Mouse (Mus musculus): ENCODE results near the gene Klhl26.
"Not testable (repeated sequence)": the region's sequence is repeated elsewhere in the genome, so short reads cannot be mapped to it uniquely, and the experiment has no call there.

Gene Klhl26

DNA sequence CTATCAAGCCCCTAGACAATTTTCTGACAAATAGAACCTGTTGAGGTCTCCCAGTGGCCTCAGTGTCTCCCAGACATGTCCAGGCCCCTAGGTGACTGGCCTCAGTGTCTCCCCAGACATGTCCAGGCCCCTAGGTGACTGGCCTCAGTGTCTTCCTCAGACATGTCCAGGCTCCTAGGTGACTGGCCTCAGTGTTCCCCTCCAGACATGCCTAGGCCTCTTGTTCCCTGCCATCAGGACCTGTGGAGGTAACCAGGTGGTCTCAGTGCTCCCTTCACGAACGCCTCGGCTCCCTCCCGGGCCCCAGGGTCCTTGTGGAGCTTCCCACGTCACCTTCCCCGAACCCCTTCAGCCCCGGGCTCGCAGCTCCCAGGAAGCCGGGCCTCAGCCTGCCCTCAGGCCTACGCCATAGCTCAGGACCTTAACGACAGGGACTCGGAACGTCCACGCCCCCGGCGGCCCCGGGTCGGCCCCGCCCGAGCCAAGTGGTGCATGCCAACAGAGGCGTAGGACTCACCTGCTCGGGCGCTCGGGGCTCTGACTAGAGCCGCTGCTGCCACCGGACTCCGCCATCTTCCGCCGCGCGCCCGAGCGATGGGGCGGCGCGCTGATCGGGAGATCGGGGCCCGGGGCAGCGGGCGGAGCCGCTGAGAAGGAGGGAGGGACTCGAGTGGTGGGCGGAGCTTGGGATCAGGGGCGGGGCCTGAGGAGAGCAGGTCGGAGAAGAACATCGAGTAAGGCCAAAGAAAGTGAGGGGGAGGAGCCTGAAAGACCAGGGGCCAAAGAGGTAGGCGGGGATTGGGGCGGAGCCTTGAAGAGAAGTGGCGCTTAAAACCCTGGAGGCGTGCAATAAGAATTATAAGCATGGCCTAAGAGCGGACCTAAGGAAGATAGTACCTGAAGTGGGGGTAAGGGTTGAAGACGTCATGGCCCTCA, at the start of gene Klhl26:
TSS of gene Klhl26 (minus strand) at position 636 of the 936 bp plus-strand sequence.
- DNase-seq (ENCODE audit: low spot score), result peak; percentile 98

DNA sequence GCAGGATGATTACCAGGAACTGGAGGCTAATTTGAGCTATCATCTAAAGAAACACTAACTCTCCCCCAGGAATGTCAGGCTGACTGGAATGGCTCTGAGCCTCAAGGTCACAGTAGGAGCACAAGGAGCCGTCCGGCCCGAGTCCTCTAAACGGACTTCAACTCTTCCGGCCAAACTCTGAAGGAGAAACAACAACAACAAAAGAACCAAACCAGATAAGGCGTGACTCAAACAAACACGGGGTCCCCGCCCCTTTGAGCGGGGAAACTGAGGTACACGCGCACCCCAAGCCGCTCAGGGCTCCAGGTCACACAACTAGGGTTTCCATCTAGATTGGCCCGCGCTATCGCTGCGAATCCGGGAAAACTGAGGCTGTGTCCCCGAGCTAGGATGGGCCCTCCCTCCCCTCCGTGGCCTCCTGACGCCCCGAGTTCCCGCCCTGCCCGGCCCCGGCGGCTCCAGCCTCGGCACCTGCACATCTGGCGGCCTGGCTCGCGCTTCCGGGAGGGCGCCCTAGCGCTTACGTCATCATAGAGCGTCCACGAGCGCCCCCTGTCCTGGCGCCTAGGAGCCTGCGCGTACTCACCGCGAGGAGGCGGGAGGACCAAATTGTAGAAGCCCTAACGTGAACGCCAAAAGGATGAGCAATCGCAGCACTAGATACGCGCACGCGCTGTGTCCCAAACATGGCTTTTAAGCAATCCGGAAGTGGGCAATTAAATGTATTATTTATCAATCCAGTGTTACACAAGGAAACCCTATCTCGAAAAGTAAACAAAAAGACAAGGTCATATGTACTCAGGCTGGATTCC, 46.0 kb upstream of the Klhl26 start:
- DNase-seq (ENCODE audit: low spot score), result peak; percentile 96

DNA sequence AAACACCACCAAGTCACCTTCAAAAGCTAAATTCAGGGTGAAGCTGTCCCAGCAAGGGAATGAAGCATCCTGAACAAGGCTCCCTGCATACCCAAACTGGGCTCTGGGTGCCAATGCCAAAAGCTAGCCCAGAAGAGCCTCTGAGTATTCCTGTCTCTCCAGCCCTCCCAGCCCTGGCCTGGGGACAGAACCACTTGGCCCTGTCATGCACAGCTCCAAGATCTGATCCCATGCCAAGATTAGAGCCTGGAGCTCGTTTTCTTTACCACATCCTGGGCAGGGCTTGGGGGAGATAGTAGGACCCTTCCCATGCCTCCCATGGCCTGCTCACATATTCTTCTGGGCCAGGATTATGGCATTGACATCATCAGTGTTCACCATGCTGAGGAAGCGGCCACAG, 42.8 kb upstream of the Klhl26 start:
- no peak for DNase-seq (ENCODE audit: low spot score)

DNA sequence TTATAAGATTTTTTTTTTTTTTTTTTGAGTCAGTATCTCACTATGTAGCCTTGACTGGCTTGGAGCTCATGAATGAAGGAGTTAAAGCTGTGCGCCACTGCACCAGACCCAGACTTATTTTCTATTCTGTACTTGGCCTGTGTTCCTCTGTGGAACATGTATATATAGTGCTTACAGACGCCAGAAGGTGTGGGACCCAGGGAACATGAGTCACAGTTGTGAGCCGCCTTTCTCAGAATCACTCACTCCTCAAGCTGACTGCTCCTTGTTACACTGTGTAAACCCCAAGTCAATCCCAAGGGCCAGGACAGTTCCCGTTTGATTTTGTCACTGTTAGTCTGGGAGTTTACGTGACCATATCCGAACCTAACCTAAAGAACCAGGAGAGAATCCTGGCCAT, 42.3 kb upstream of the Klhl26 start:
- no peak for DNase-seq (ENCODE audit: low spot score)

DNA sequence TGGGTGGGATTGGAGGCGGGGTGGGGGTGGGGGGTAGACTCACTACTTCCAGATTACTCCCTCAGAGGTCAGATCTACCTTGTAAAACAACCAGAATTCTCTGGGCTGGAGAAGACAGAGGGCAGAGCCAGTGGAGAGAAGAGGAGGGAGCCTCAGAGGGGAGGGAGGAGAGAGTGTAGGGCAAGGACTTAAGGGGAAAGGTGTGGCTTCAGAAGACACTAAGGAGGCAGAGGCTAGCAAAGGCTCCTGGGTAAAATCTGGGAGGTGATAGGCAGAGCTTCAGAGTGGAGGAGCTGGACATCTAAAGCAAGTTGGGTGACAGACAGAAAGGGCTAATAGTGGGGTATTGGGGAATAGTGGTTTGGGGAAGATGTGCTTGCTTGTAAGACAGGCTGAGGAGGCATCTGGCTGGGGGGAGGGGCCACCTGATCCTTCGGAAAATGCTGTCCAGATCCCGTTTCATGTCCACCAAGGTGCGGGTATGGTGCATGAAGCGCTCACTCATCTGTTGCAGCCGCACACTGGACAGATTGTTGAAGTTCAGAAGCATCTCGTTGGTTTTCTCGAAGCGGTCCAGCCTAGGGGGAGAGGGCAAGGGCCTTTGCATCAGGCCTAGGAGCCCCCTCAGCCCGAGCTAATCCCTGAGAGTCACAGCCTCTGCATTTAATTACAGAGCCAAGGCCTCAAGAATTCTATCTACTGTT, 41.3 kb upstream of the Klhl26 start:
- DNase-seq (ENCODE audit: low spot score), result no peak

DNA sequence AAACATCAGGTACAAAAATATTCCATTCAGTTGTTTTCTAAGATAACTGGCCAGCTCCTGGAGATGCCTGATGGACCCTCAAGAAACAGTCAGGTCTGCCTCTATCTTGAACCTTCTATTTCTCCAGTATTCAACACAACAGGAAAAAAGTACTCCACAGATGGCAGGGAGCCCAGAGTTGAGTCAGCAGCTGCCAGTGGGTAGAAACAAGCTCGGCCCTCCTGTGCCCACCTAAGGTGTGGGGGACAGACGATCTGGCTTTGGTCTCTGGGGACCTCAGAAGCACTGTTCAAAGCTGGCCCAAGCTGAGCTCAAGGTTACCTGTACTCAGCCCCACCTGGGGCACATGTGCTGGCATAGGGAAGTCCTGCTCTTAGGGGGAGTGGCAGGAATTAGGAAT, 36.7 kb upstream of the Klhl26 start:
- DNase-seq (ENCODE audit: low spot score), result no peak

DNA sequence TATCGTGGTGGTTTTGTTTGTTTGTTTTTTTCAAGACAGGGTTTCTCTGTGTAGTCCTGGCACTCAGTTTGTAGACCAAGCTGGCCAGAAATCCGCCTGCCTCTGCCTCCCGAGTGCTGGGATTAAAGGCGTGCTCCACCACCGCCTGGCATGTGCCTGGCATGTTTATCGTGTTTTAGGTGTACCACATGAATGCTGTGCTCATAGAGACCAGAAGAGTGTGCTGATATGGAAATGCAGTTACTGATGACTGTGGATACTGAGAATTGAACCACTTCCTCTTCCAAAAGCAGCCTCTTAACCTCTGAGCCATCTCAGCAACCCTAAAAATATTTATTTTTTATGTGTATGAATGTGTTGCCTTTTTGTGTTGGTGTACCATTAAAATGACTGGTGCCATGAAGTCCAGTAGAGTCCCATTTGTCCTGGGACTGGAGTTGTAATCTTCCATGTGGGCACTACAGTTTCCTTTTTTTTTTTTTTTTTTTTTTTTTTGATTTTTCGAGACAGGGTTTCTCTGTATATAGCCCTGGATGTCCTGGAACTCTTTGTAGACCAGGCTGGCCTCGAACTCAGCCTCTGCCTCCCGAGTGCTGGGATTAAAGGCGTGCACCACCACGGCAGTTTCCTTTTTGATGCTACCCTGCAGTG, 35.6 kb upstream of the Klhl26 start:
- no peak for DNase-seq (ENCODE audit: low spot score)

DNA sequence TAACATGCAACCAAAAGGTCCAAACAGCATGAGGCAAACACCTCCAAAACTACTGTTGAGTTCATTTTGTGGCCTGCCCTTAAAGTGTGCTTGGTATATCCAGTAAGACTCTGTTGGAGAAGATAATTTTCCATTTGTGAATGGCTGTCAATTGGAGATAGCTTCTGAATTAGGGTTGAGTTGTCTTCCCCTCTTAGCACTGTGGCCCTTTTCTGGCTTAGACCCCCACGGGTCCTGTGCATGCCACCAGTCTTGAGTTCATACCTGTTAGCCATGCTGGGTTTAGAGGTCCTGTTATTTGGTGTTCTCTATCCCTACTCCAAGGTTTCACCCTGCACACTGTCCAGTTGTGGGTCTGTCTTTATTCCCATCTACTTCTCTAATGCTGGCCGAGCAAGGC, 35.0 kb upstream of the Klhl26 start:
- DNase-seq (ENCODE audit: low spot score), result no peak

DNA sequence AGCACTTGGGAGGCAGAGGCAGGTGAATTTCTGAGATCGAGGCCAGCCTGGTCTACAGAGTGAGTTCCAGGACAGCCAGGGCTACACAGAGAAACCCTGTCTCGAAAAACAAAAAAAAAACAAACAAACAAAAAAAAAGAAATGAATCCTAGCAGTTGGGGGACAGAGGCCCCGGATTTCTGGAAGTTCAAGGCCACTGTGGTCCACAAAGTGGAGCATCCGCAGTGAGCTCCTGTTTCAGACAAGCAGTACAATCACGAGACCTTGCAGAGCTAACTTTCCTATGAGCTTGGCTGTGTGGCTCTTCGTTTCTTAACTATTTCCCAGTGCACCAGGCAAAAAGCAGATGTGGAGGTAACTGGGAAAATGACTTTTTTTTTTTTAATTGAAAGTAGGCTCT, 34.4 kb upstream of the Klhl26 start:
- DNase-seq (ENCODE audit: low spot score), result not testable (repeated sequence)

DNA sequence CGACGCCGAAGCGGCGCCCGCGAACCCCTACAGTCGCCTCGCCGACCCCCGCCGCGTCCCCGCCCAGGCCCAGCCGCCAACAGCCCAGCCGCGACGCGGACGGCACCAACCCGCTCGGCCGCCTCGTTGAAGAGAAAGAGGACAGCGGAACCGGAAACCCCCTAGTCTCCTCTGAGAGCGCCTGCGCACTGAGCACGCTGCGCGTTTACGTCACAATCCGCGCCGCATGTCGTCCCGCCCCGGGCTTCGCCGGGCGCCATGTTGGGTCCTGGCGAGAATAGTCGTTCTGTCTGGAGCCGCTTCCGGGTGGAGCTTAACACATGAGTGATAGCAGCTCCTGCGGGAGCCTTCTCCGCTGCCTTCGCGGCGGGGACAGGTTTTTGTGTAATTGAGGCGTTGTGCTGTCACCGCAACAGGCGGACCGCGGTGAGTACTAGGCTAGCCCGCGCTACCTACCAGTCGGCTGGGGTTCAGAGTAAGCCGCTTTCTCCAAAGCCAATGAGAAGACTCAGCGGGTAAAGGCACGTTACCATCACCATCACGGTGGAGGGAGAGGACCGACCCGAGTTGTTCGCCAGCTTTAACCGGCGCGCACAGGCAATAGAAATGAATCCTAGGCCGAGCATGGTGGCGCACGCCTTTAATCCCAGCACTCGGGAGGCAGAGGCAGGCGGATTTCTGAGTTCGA, 33.6 kb upstream of the Klhl26 start, which contains the start of gene Uba52:
TSS of gene Uba52 (minus strand) at position 574 of the 688 bp plus-strand sequence.
- peak; percentile 97 for DNase-seq (ENCODE audit: low spot score)

DNA sequence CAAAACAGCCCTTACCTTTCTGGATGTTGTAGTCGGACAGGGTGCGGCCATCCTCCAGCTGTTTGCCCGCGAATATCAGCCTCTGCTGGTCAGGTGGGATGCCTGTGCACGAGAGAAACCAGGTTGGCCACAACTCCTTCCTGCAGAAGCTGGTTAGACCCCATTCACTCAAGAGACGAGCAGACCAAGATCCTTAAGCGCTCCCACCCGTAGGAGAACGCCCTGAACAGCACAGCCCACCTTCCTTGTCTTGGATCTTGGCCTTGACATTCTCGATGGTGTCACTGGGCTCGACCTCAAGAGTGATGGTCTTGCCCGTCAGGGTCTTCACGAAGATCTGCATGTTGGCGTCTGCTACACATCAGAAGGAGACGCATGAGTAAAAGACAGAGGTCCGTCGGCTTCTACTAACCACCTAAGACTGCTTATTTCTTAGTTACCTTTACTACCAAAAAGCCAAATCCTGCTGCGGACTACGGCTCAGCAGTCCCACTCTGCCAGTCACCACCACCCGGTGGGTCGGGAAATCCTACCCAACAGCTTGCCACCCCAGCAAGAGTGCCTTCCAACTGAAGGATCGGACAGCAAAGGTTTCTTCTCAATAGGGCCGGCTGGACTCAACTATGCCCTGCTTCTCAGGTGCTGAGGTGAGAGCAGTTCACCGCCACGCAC, 32.6 kb upstream of the Klhl26 start:
- DNase-seq (ENCODE audit: low spot score), result no peak

DNA sequence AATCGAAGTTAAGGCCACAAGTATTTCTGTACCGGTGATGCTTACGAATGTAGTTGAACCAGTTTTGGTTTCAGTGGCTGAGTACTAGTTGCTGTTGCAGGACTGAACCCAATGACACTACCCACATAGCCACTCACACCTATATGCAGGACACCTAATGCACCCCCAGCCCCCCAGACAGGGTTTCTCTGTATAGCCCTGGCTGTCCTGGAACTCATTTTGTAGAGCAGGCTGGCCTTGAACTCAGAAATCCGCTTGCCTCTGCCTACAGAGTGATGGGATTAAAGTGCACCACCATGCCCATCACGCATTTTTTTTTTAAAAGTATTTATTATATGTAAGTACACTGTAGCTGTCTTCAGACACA, 30.2 kb upstream of the Klhl26 start:
- no peak for DNase-seq (ENCODE audit: low spot score)

DNA sequence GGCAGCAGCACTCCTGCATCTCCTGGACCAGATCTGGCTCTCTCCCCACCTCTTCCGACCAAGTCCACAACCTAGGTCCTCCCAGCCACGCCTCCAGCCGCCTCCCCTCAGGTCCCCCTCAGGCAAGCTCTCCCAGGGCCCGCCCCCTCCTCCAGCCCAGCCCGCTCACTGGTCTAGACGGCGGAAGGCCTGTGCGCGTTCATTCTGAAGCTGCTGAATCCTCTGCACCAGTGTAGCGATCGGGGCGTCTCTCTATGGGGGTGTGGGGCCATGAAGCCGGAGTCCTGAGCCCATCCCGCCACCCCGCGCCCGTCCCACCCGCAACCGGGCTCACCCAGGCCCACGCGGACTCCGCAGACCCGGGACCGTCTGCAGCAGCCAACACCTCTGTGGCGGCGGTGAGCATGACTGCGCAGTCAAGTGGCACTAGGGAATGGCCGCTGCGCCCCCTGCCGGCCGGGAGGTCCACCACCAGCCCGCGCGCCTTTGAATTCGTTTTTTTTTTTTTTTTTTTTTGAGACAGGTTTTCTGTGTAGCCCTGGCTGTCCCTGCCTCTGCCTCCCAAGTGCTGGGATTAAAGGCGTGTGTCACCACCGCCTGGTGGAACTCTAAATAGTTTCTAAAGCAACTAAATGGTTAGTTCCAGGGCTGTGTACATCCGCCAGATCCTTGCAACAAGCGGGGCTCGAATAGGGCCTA, 29.7 kb upstream of the Klhl26 start, which contains the start of gene Rex1bd:
TSS of gene Rex1bd (minus strand) at position 425 of the 699 bp plus-strand sequence.
- peak; percentile 94 for DNase-seq (ENCODE audit: low spot score)

DNA sequence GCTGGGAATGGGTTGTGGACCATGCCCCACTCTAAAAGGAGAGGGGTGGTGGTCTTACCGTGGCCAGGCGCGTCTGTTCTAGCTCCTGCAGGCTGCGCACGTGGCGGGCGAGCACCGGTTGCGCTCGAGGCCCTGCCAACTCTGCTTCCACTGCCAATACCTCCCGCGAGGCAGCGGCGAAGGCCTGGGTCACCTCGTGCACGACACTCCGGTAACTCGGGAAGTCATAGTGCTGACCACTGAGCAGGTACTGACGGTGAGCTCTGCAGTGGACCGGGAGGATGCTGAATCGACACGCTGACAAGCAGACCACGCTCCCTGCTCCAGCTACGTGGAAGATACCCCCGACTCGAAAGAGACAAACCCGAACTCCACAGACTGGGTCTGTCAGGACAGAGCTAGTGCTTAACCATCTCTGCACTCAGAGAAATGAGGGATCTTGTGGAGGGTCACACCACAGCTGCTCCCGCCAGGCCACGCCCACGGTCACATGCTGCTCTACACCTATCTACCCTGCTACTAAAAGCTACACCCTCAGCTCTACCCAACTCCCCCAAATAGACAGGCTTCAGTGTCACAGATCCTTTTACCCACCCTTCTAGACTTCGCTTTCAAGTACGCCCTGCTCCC, 29.0 kb upstream of the Klhl26 start:
- DNase-seq (ENCODE audit: low spot score), result no peak

DNA sequence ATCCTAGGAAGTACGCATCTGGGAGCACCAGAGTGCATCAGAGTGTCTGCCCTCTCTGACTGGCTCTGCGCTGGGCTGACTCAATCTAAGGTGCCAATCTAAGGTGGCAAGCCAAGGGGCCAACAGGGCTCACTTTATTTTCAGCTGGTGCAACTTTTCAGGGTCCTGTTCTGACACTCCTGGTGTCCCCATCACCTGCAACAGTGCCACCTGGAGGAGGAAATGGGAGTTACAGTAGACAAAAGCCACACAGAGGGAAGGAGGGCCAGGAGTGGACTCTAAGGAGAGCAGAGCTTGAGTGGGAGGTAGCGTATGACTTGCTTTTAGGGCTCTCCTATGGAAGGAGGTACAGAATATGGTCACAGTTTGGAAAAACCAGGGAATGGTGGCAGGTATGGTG, 28.1 kb upstream of the Klhl26 start:
- DNase-seq (ENCODE audit: low spot score), result peak; percentile 85

DNA sequence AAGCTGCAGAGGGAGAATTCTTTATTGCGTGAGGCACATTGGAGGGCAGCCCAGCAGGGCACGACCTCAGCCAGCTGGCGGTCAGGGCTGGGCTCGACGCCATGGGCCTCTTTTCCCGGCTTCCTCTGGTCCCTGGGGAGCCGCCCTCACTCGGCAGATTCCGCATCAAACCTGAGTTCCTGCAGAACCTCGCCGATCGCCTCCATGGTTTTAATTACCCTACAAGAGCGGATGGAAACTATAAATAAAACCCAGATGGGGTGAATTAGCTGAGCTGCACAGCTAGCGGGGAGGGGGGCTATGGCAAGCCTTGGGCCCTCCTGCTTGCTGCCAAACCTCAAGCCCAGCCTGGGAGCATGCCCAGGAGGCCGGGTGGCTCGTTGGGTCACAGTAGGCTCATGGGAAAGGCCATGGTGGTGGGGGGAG, 27.5 kb upstream of the Klhl26 start:
- DNase-seq (ENCODE audit: low spot score), result no peak

DNA sequence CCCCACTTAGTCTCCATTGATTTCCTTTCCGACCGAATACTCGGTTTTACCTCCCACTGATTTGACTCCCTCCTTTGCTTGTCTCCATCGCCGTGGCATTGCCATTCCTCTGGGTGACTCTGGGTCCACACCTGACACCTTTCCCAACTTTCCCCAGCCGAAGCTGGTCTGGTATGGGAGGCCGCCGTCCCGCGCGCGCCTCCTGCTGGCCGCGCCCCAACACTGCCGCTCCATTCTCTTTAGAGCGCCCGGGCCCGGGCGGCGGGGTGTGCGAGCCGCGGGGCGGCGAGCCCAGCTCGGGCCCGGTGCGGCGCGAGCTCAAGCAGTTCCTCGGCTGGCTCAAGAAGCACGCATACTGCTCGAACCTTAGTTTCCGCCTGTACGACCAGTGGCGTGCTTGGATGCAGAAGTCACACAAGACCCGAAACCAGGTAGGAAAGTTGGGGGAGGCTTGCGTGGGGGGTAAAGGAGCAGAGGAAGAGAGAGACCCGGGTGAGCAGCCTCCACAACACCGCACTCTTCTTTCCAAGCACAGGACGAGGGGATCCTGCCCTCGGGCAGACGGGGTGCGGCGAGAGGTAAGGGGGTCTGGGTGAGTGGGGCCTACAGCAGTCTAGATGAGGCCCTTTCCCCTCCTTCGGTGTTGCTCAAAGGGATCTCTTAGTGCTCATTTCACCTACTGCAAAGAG, 26.4 kb upstream of the Klhl26 start:
- peak; percentile 65 for DNase-seq (ENCODE audit: low spot score)

DNA sequence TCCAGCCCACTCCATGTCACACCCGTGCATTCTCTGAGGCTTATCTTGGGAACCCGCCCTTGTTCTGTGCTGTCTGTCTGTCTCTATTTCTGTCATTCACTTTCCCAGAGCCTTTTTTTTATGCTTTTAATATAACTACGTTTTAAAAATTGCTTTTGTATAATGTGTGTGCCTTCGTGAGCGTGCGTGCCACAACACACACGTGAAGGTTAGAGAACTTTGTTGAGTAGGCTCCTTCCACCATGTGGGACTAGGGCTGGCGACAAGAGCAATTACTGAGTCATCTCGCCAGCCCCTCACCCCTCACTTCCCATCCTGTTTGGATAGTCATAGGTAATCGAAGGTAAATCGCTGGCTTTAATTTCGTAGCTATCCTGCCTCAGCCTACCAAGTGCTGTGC, 25.8 kb upstream of the Klhl26 start:
- DNase-seq (ENCODE audit: low spot score), result no peak
